Mouse (Mus musculus) stomach, postnatal 0 days (tissue): ENCODE measurements around the gene Senp6.

ENCODE experiments used
- CTCF ChIP-seq: IDR thresholded peaks from 2 replicates; pipeline ENCODE4 v1.5.1; 2016; ENCODE audit warnings: antibody characterized with exemption, low read depth, mild to moderate bottlenecking, moderate library complexity
- EP300 ChIP-seq: optimal IDR thresholded peaks from 2 replicates; pipeline ENCODE3; 2016; ENCODE audit warnings: antibody characterized with exemption

GRCm38 (mm10) chr9:80145992-80146587 lies 79.4 kb downstream of the Senp6 start:
- TF ChIP-seq CTCF (no peak), EP300 (no peak)
